Mouse (Mus musculus) olfactory bulb, adult 2 months (tissue): ENCODE data around the gene Mief1.

Experiments used
- CTCF ChIP-seq: fragments of 200-500 bp; IDR thresholded peaks from 2 replicates; pipeline ENCODE4 v1.5.1; 2012; ENCODE audit warnings: low read depth, mild to moderate bottlenecking, low read length, moderate library complexity; ENCODE audit not compliant: insufficient read depth
- POLR2A ChIP-seq: fragments of 200-500 bp; IDR thresholded peaks from 2 replicates; pipeline ENCODE4 v1.6.1; 2012; ENCODE audit warnings: mild to moderate bottlenecking, low read depth, low read length, moderate library complexity; ENCODE audit not compliant: insufficient read depth

GRCm38 (mm10) chr15:80217476-80217875 lies 16.3 kb upstream of the Mief1 start:
- TF ChIP-seq CTCF (no peak), POLR2A (no peak)
